Mouse (Mus musculus) MEL (cell line): ENCODE results near the gene Gm20388. TPM values are rescaled to one million over a fixed set of nuclear protein-coding genes. Genes with fewer than 3 reads are reported as not detected.
A peak's percentile ranks its signal among the peaks of the same experiment; 100 is the strongest.

Source experiments
- DNase-seq: peaks from one replicate; pipeline ENCODE4 v3.0.0; 2011; ENCODE audit warnings: low read depth, low spot score
- H3K27ac ChIP-seq: 2 replicates; pipeline ENCODE4 v1.5.1; 2012; ENCODE audit warnings: low read depth, mild to moderate bottlenecking, control low read depth, low read length, moderate library complexity; ENCODE audit not compliant: control insufficient read depth
- H3K27me3 ChIP-seq, 2 experiments: fragments of 150-350 bp in 1 of 2; sonication (generic) in 1 of 2; 2 replicates each; pipeline ENCODE4 v1.6.1; 2012; ENCODE audit warnings: low read length in 2 of 2, mild to moderate bottlenecking in 2 of 2, improper control_type of control experiment in 1 of 2, moderate library complexity in 1 of 2; ENCODE audit not compliant: insufficient read depth in 2 of 2, control insufficient read depth in 1 of 2
- H3K36me3 ChIP-seq, 2 experiments: 2 replicates each; pipeline ENCODE4 v1.6.1; 2012 to 2014; ENCODE audit warnings: low read length in 2 of 2, improper control_type of control experiment in 1 of 2, inconsistent platforms in 1 of 2, mild to moderate bottlenecking in 1 of 2; ENCODE audit not compliant: insufficient read depth in 2 of 2, control insufficient read depth in 1 of 2
- H3K4me1 ChIP-seq, 2 experiments: fragments of 150-350 bp in 1 of 2; sonication (generic) in 1 of 2; 2 replicates each; pipeline ENCODE4 v1.6.1; 2012; ENCODE audit warnings: low read length in 2 of 2, improper control_type of control experiment in 1 of 2, mild to moderate bottlenecking in 1 of 2; ENCODE audit not compliant: insufficient read depth in 2 of 2, control insufficient read depth in 1 of 2
- H3K4me3 ChIP-seq, 2 experiments: fragments of 150-350 bp in 1 of 2; sonication (generic) in 1 of 2; 2 replicates each; pipeline ENCODE4 v1.5.1; 2012; ENCODE audit warnings: low read depth in 2 of 2, low read length in 2 of 2, mild to moderate bottlenecking in 2 of 2, moderate library complexity in 2 of 2, control low read depth in 1 of 2, improper control_type of control experiment in 1 of 2; ENCODE audit not compliant: control insufficient read depth in 1 of 2, insufficient read depth in 1 of 2
- H3K79me2 ChIP-seq: 2 replicates; pipeline ENCODE4 v1.6.1; 2012; ENCODE audit warnings: mild to moderate bottlenecking, low read length, moderate library complexity; ENCODE audit not compliant: control insufficient read depth, poor library complexity, insufficient read depth
- H3K9ac ChIP-seq: 2 replicates; pipeline ENCODE4 v1.6.1; 2012; ENCODE audit warnings: low read depth, mild to moderate bottlenecking, control low read depth, low read length, moderate library complexity; ENCODE audit not compliant: control insufficient read depth, poor library complexity, severe bottlenecking
- H3K9me3 ChIP-seq: fragments of 150-350 bp; sonication (generic); replicated peaks from 2 replicates; pipeline ENCODE4 v1.6.1; 2012; ENCODE audit warnings: mild to moderate bottlenecking, low read length, improper control_type of control experiment, moderate library complexity; ENCODE audit not compliant: insufficient read depth
- BHLHE40 ChIP-seq: IDR thresholded peaks from 2 replicates; pipeline ENCODE4 v1.6.1; 2012; ENCODE audit warnings: low read depth, mild to moderate bottlenecking, inconsistent platforms, low read length, improper control_type of control experiment, borderline replicate concordance
- CHD2 ChIP-seq: IDR thresholded peaks from 2 replicates; pipeline ENCODE4 v1.6.1; 2011; ENCODE audit warnings: low read length, improper control_type of control experiment
- CTCF ChIP-seq, 3 experiments: IDR thresholded peaks in 2 of 3; conservative IDR thresholded peaks in 1 of 3; 2 replicates each; pipeline ENCODE4 v1.5.1; 2011 to 2012; ENCODE audit warnings: low read length in 3 of 3, low read depth in 2 of 3, mild to moderate bottlenecking in 2 of 3, improper control_type of control experiment in 1 of 3, inconsistent platforms in 1 of 3, mixed read lengths in 1 of 3, moderate library complexity in 1 of 3; ENCODE audit not compliant: control insufficient read depth in 1 of 3, insufficient read depth in 1 of 3, poor library complexity in 1 of 3, severe bottlenecking in 1 of 3
- EP300 ChIP-seq, 2 experiments: IDR thresholded peaks; 2 replicates each; pipeline ENCODE4 v1.6.1; 2011; ENCODE audit warnings: improper control_type of control experiment in 2 of 2, low read length in 2 of 2, low read depth in 1 of 2, mild to moderate bottlenecking in 1 of 2
- ETS1 ChIP-seq: IDR thresholded peaks from 2 replicates; pipeline ENCODE4 v1.6.1; 2012; ENCODE audit warnings: low read depth, mild to moderate bottlenecking, inconsistent platforms, low read length, improper control_type of control experiment, moderate library complexity
- GABPA ChIP-seq: IDR thresholded peaks from 2 replicates; pipeline ENCODE4 v1.6.1; 2012; ENCODE audit warnings: low read depth, mild to moderate bottlenecking, inconsistent platforms, low read length, improper control_type of control experiment, moderate library complexity
- GATA1 ChIP-seq: IDR thresholded peaks from 2 replicates; pipeline ENCODE4 v1.6.1; 2011; ENCODE audit warnings: low read depth, low read length, improper control_type of control experiment
- JUND ChIP-seq: IDR thresholded peaks from 2 replicates; pipeline ENCODE4 v1.6.1; 2011; ENCODE audit warnings: low read depth, mild to moderate bottlenecking, improper control_type of control experiment, low read length
- KAT2A ChIP-seq: conservative IDR thresholded peaks from 2 replicates; pipeline ENCODE4 v1.6.1; 2012; ENCODE audit warnings: low read depth, low read length, improper control_type of control experiment, inconsistent platforms
- MAX ChIP-seq: IDR thresholded peaks from 2 replicates; pipeline ENCODE4 v1.6.1; 2011; ENCODE audit warnings: low read length, improper control_type of control experiment
- MEF2A ChIP-seq: IDR thresholded peaks from 2 replicates; pipeline ENCODE4 v1.6.1; 2014; ENCODE audit warnings: low read depth, mild to moderate bottlenecking, inconsistent platforms, low read length, improper control_type of control experiment; ENCODE audit not compliant: poor library complexity, insufficient replicate concordance, severe bottlenecking; ENCODE audit errors: extremely low read depth
- MYB ChIP-seq: IDR thresholded peaks from 2 replicates; pipeline ENCODE4 v1.6.1; 2011; ENCODE audit warnings: mild to moderate bottlenecking, low read depth, low read length, improper control_type of control experiment
- NELFE ChIP-seq: IDR thresholded peaks from 2 replicates; pipeline ENCODE4 v1.6.1; 2011; ENCODE audit warnings: low read depth, low read length, improper control_type of control experiment
- POLR2A ChIP-seq, 2 experiments: IDR thresholded peaks; 2 replicates each; pipeline ENCODE4 v1.6.1; 2011 to 2012; ENCODE audit warnings: low read length in 2 of 2, mild to moderate bottlenecking in 2 of 2, control low read depth in 1 of 2, improper control_type of control experiment in 1 of 2, low read depth in 1 of 2, moderate library complexity in 1 of 2; ENCODE audit not compliant: control insufficient read depth in 1 of 2, insufficient read depth in 1 of 2, poor library complexity in 1 of 2
- POLR2AphosphoS5 ChIP-seq: IDR thresholded peaks from 2 replicates; pipeline ENCODE4 v1.6.1; 2012; ENCODE audit warnings: low read depth, borderline replicate concordance, mild to moderate bottlenecking, inconsistent platforms, low read length, moderate library complexity, mixed read lengths
- RAD21 ChIP-seq: IDR thresholded peaks from 2 replicates; pipeline ENCODE4 v1.6.1; 2011; ENCODE audit warnings: mild to moderate bottlenecking, low read depth, low read length, improper control_type of control experiment
- RCOR1 ChIP-seq: IDR thresholded peaks from 2 replicates; pipeline ENCODE4 v1.6.1; 2012; ENCODE audit warnings: low read depth, mild to moderate bottlenecking, inconsistent platforms, low read length, improper control_type of control experiment
- SIN3A ChIP-seq: IDR thresholded peaks from 2 replicates; pipeline ENCODE4 v1.6.1; 2012; ENCODE audit warnings: low read length, improper control_type of control experiment, inconsistent platforms
- SMC3 ChIP-seq: IDR thresholded peaks from 2 replicates; pipeline ENCODE4 v1.6.1; 2011; ENCODE audit warnings: low read depth, low read length, improper control_type of control experiment
- TAL1 ChIP-seq: IDR thresholded peaks from 2 replicates; pipeline ENCODE4 v1.6.1; 2012; ENCODE audit warnings: mild to moderate bottlenecking, inconsistent platforms, low read length, moderate library complexity, mixed read lengths
- TBP ChIP-seq: IDR thresholded peaks from 2 replicates; pipeline ENCODE4 v1.8.0; 2011; ENCODE audit warnings: low read depth, low read length, improper control_type of control experiment
- TCF12 ChIP-seq: IDR thresholded peaks from 2 replicates; pipeline ENCODE4 v1.6.1; 2014; ENCODE audit warnings: low read depth, mild to moderate bottlenecking, inconsistent platforms, low read length, improper control_type of control experiment, moderate library complexity
- UBTF ChIP-seq: IDR thresholded peaks from 2 replicates; pipeline ENCODE4 v1.6.1; 2012; ENCODE audit warnings: low read depth, mild to moderate bottlenecking, inconsistent platforms, low read length, improper control_type of control experiment, moderate library complexity, borderline replicate concordance; ENCODE audit not compliant: insufficient read depth
- USF2 ChIP-seq, 2 experiments: IDR thresholded peaks; 2 replicates each; pipeline ENCODE4 v1.6.1; 2011 to 2012; ENCODE audit warnings: improper control_type of control experiment in 2 of 2, low read length in 2 of 2, borderline replicate concordance in 1 of 2, inconsistent platforms in 1 of 2, low read depth in 1 of 2, mild to moderate bottlenecking in 1 of 2; ENCODE audit not compliant: insufficient read depth in 1 of 2
- ZKSCAN1 ChIP-seq: IDR thresholded peaks from 2 replicates; pipeline ENCODE4 v1.6.1; 2012; ENCODE audit warnings: low read depth, mild to moderate bottlenecking, inconsistent platforms, low read length, improper control_type of control experiment, moderate library complexity
- ZNF384 ChIP-seq: IDR thresholded peaks from 2 replicates; pipeline ENCODE4 v1.6.1; 2012; ENCODE audit warnings: low read depth, mild to moderate bottlenecking, inconsistent platforms, low read length, improper control_type of control experiment
- polyA plus RNA-seq, 2 experiments: library from polyadenylated mRNA; stranded (reverse) in 1 of 2; unstranded in 1 of 2; fragments of >175 nt in 1 of 2; fragments of >200 nt in 1 of 2; gene quantifications; 2 replicates each; pipeline versions ENCODE4 v1.2.1 to v1.2.4; 2012; ENCODE audit warnings: low replicate concordance in 2 of 2, low read depth in 1 of 2; ENCODE audit not compliant: insufficient read length in 2 of 2, insufficient read depth in 1 of 2, missing spikeins in 1 of 2
- total RNA-seq: library from RNA; depleted of rRNA; stranded (reverse); fragments of 300-350 nt; gene quantifications from 2 replicates; pipeline ENCODE4 v1.2.3, GENCODE M21; 2012

Gm20388 gene
- total and polyA plus RNA-seq, 3 experiments, result 11.1 to 17.8 TPM; not detected in 1

- TF ChIP-seq ETS1, result peak; percentile 89
- peak; percentile 99 for TF ChIP-seq BHLHE40
- TF ChIP-seq POLR2AphosphoS5, result no peak
- TF ChIP-seq RCOR1, result peak; percentile 59; the same call in 1 of the 2 replicates
- TF ChIP-seq MAX, result peak; percentile 95
- no peak for TF ChIP-seq UBTF
Observed at GRCm38 (mm10) chr8:123807024-123807431, 3896.4 kb downstream of the Gm20388 start (continued).

GRCm38 (mm10) chr8:123807852-123808573, 3897.4 kb downstream of the Gm20388 start:
- no peaks in the 10 kb centered on the region for H3K9me3 ChIP-seq
- H3K36me3 ChIP-seq, result peaks cover 3 to 27% of the 10 kb centered on the region in 2 experiments; a peak in 3 of 4 replicates
- peak overlapping the region; percentile 95 for H3K9ac ChIP-seq
- H3K79me2 ChIP-seq, result peaks cover 63% of the 10 kb centered on the region
- no peak for TF ChIP-seq USF2 (IDR thresholded peaks at IDR 0.05; ENCODE audit: borderline replicate concordance in 1 of 2, insufficient read depth in 1 of 2, low read depth in 1 of 2, low read length in 2 of 2)
- TF ChIP-seq EP300 (IDR thresholded peaks at IDR 0.05; ENCODE audit: low read depth in 1 of 2, low read length in 2 of 2), result peak in 1 of 2 experiments; percentile 81; a peak in 2 of 4 replicates
- TF ChIP-seq SIN3A, result 0 out of 2 replicates have a peak, but pooled peaks have one; percentile 43
- 0 out of 2 replicates have a peak, but pooled peaks have one; percentile 9 for TF ChIP-seq NELFE
- TF ChIP-seq BHLHE40, result no peak; the same call in none of the 2 replicates
- TF ChIP-seq POLR2AphosphoS5, result no peak
- peak; percentile 71 for TF ChIP-seq MYB
- no peak for TF ChIP-seq CTCF (IDR thresholded peaks at IDR 0.05 in 2 of 3, conservative IDR thresholded peaks at IDR 0.05 in 1 of 3; ENCODE audit: control insufficient read depth in 1 of 3, insufficient read depth in 1 of 3, low read depth in 2 of 3, low read length in 3 of 3, poor library complexity in 1 of 3, severe bottlenecking in 1 of 3)
- TF ChIP-seq TCF12, result peak; percentile 41
- TF ChIP-seq ZNF384, result no peak
- no peak for TF ChIP-seq KAT2A
- no peak for TF ChIP-seq MEF2A
- TF ChIP-seq GATA1, result 0 out of 2 replicates have a peak, but pooled peaks have one; percentile 21
- peak; percentile 47 for TF ChIP-seq ETS1
- peak; percentile 93 for TF ChIP-seq TBP
- no peak for TF ChIP-seq ZKSCAN1
- no peak for TF ChIP-seq JUND
- no peak for TF ChIP-seq UBTF
- TF ChIP-seq CHD2, result no peak
- TF ChIP-seq POLR2A (IDR thresholded peaks at IDR 0.05; ENCODE audit: control insufficient read depth in 1 of 2, insufficient read depth in 1 of 2, low read depth in 1 of 2, low read length in 2 of 2, poor library complexity in 1 of 2), result no peak
- no peak for TF ChIP-seq GABPA
- TF ChIP-seq RAD21, result no peak
- peak; percentile 33; the same call in 1 of the 2 replicates for TF ChIP-seq TAL1
- no peak for TF ChIP-seq SMC3
- peak; percentile 55 for DNase-seq
- H3K4me3 ChIP-seq, result peak overlapping the region; percentile 48 to 76
- H3K4me1 ChIP-seq, result peaks cover 9 to 18% of the 10 kb centered on the region in 2 experiments
- peak overlapping the region; percentile 76 for H3K27ac ChIP-seq
- no peaks in the 10 kb centered on the region for H3K27me3 ChIP-seq
